Mouse (Mus musculus) cerebellum, adult 11-12 months (tissue): ENCODE results near the gene Gm10354.
"Not testable (repeated sequence)": the region's sequence is repeated elsewhere in the genome, so short reads cannot be mapped to it uniquely, and the experiment has no call there.

Experiments
- DNase-seq: peaks from one replicate; pipeline ENCODE4 v3.0.0; 2022

Gene Gm10354

GRCm38 (mm10) chr5:14953587-14953986 lies 25.1 kb downstream of the Gm10354 start:
- not testable (repeated sequence) for DNase-seq

DNA sequence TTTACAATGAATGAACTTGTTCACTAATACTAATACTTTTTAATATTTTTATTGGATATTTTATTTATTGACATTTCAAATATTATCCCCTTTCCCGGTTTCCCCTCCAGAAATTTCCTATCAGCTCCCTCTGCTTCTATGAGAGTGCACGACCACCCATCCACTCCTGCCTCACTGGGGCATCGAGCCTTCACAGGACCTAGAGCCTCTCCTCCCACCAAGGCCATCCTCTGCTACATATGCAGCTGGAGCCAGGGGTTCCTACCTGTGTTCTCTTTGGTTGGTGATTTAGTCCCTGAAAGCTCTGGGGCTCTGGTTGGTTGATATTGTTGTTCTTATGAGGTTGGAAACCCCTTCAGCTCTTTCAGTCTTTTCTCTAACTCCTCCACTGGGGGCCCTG lies 26.0 kb downstream of the Gm10354 start:
- not testable (repeated sequence) for DNase-seq

DNA sequence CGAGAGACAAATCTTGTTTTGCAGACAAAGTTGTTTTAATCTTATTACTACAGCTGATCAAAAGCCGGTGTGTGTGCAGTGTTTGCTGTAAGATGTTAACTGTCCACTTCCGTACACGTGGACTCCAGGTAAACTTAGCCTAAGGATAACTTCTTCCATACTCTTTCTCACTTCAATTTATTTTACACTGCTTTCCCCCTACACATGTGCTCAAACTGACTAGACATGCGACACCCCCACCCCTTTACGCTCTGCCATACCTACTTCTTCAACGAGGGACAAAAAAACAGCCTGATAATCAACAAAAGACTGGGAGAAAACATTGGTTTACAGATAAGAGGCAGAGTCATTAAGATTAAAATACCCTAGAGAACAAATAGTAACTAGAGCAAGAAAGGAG lies 26.9 kb downstream of the Gm10354 start:
- DNase-seq: not testable (repeated sequence)

GRCm38 (mm10) chr5:14947482-14948198 lies 31.1 kb downstream of the Gm10354 start:
- not testable (repeated sequence) for DNase-seq

GRCm38 (mm10) chr5:14945524-14945923 lies 33.2 kb downstream of the Gm10354 start:
- not testable (repeated sequence) for DNase-seq

DNA sequence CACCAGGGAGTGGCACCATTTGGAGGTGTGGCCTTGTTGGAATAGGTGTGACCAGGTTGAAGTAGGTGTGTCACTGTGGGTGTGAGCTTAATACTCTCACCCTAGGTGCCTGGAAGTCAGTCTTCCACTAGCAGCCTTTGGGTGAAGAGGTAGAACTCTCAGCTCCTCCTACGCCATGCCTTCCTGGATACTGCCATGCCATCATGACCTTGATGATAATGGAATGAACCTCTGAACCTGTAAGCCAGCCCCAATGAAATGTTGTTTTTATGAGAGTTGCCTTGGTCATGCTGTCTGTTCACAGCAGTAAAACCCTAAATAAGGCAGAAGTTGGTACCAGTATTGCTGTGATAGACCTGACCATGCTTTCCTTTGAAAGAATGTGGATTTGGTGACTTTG lies 37.7 kb downstream of the Gm10354 start:
- not testable (repeated sequence) for DNase-seq

DNA sequence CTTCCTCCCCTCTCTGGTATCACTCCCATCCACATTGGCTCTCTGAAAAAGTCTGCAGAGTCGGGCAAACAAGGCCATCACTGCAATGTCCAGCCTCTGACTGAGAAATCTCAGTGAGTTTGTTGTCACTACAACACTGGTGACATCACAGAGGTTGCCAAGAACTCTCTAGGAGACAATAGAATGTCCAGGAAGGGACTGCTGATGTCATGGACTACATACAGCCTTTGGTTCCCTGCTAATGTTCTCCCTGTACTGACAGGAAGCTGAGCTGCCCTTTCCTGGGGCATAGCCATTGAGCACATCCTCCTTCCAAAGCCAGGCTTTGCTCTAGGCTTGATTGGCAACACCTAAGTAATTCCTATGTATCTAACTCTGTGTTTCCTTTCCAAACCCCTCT lies 40.4 kb downstream of the Gm10354 start, which contains the start of gene Speer4e:
TSS of gene Speer4e (minus strand) at position 101 of the 400 bp plus-strand sequence.
- DNase-seq: not testable (repeated sequence)

GRCm38 (mm10) chr5:14933721-14934120 lies 45.0 kb downstream of the Gm10354 start:
- not testable (repeated sequence) for DNase-seq

- not testable (repeated sequence) for DNase-seq
Observed at GRCm38 (mm10) chr5:14927047-14927446, 51.7 kb downstream of the Gm10354 start.
